Mouse (Mus musculus) bone marrow macrophage, adult 2 months (primary cell): ENCODE data around the gene Calcb.
"Not testable (repeated sequence)": the region's sequence is repeated elsewhere in the genome, so short reads cannot be mapped to it uniquely, and the experiment has no call there.

Source experiments
- CTCF ChIP-seq: IDR thresholded peaks from 2 replicates; pipeline ENCODE4 v1.5.1; 2012; ENCODE audit warnings: low read depth, mild to moderate bottlenecking, low read length, moderate library complexity
- POLR2A ChIP-seq: IDR thresholded peaks from 2 replicates; pipeline ENCODE4 v1.6.1; 2012; ENCODE audit warnings: mild to moderate bottlenecking, low read depth, low read length, borderline replicate concordance

- not testable (repeated sequence) for TF ChIP-seq POLR2A
- 0 out of 2 replicates have a peak, but pooled peaks have one; percentile 35 for TF ChIP-seq CTCF
Observed at GRCm38 (mm10) chr7:114731700-114732099, 13.3 kb downstream of the Calcb start.
